Mouse (Mus musculus): ENCODE measurements around the gene Rbmxl1. TPM values are rescaled to one million over a fixed set of nuclear protein-coding genes. Genes with fewer than 3 reads are reported as not detected.
"Not testable (repeated sequence)": the region's sequence is repeated elsewhere in the genome, so short reads cannot be mapped to it uniquely, and the experiment has no call there.

Rbmxl1 gene
- total RNA-seq, 2 experiments from 2014 or later: 55.8 to 56.9 TPM

- no peak overlapping the region for H3K4me3 ChIP-seq
- DNase-seq (ENCODE audit: low spot score in 2 of 2): no peak
- TF ChIP-seq CTCF (conservative IDR thresholded peaks at IDR 0.05): no peak
- H3K27ac ChIP-seq: no peak overlapping the region
These were observed 6.0 kb upstream of the Rbmxl1 start for GRCm38 (mm10) chr8:78514706-78515105.

DNA sequence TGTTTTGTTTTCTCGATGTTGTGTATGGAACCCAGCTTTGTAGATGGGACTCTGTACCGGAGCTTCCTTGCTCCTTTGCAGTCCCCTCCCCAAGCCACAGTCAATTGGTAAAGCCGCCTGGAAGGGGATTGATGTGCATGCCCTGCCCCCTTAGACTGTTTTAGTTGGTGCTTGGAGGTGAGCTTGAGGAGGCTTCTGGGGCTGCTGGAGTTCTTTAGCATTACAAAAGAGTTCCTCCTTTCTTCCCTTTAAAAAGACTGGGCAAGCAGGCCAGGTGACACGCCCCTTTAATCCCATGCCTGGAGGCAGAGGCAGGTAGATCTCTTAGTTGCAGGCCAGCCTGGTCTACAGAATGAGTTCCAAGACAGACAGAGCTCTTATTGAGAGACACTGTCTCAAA, 4.4 kb upstream of the Rbmxl1 start:
- DNase-seq (ENCODE audit: low spot score in 2 of 2): no peak
- Histone ChIP-seq H3K4me3 (no peak overlapping the region), H3K27ac (no peak overlapping the region)
- TF ChIP-seq CTCF (conservative IDR thresholded peaks at IDR 0.05): no peak

DNA sequence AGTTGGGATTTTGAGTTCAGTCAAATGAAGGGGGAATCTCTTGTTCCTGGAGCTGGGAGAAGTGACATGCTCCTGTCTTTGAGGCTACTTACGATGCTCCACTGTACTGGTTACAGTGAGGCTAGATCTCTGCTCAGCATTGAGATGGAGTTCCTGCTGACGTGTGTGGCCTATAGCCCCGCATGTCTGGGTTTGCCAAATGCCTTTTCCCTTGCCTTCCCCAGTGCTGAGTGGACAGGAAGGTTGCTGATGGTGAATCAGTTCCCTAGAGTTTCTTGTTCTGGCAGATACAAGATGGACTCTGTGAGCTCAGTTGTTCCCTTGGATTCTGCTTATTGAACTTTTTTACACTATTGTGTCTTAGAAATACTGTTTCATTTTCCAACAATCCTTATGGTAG, 2.2 kb upstream of the Rbmxl1 start:
- TF ChIP-seq CTCF (conservative IDR thresholded peaks at IDR 0.05): no peak
- Histone ChIP-seq H3K4me3 (no peak overlapping the region), H3K27ac (no peak overlapping the region)
- DNase-seq (ENCODE audit: low spot score in 2 of 2): no peak

DNA sequence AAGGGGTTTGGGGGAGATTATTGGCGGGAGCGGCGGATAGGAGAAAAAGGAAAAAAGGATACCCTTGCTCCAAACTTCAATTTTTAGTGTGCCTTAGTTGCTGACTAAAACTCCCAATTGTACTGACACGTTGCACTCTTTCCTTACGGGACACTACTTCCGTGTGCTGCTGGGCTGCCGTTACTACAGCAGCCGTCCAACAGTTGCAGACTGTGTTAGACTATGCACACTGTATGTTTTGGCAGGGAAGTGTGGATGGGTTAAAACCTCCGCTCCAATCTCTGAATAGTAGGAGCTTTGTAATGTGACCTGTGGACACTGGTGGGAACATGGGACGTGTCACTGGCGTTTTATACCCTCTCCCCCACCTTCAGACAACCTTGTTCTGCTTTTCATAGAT, 1.4 kb upstream of the Rbmxl1 start:
- Histone ChIP-seq H3K4me3 (peak overlapping the region; percentile 67), H3K27ac (no peak overlapping the region)
- TF ChIP-seq CTCF (conservative IDR thresholded peaks at IDR 0.05): no peak
- no peak for DNase-seq (ENCODE audit: low spot score in 2 of 2)

- peak within 1 kb of the TSS; percentile 98 for H3K27ac ChIP-seq
- no peak for TF ChIP-seq CTCF (conservative IDR thresholded peaks at IDR 0.05)
- peak; percentile 90 for DNase-seq (ENCODE audit: low spot score in 2 of 2)
- peak within 1 kb of the TSS; percentile 67 for H3K4me3 ChIP-seq
These were observed 754 bp upstream of the Rbmxl1 start, which contains the start of gene Slc10a7 for GRCm38 (mm10) chr8:78509273-78510031. Gene Slc10a7, plus strand, starts transcription at chr8:78509346.

DNA sequence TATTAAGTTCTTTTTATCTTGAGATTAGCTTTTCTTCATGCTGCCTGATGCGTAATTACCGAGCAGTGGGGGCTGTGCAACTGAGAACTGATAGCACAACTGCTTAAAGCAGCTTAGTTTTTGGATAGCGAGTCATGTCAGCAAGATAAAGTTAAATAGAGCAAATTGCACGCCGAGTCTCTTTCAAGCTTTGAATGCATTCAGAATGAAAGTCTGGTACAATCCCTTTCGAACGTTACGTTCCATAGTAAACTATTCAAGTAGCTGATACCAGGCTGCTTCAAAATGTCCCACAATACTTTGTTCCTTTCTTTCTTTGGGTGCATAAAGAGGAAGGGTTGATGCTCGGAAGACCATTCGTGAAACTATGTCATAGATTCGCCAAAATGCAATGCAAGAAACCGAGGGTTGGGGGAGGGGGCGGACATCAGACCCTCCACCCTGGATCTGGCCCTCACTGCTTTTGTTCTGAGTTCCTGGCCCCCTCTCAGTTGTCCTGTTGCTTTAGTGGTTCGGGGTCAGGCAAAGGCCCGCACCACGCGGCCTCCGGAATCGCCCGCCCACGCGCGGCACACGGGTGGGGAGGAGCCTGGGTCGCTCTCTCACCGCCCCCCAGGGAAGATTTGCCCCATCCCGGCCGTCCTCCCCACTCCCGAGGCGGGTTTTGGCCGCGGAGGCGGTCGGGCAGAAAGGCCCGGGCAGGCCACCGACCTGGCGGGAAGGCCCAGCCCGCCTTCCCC, 549 bp downstream of the Rbmxl1 start:
- TF ChIP-seq CTCF (conservative IDR thresholded peaks at IDR 0.05): no peak
- Histone ChIP-seq H3K4me3 (peak overlapping the region; percentile 67), H3K27ac (peak overlapping the region; percentile 98)
- peak; percentile 19 to 37 for DNase-seq (ENCODE audit: low spot score in 2 of 2)

GRCm38 (mm10) chr8:78502706-78503105, 6.0 kb downstream of the Rbmxl1 start:
- no peak for TF ChIP-seq CTCF (conservative IDR thresholded peaks at IDR 0.05)
- no peak overlapping the region for H3K4me3 ChIP-seq
- no peak overlapping the region for H3K27ac ChIP-seq
- DNase-seq (ENCODE audit: low spot score in 2 of 2): no peak

GRCm38 (mm10) chr8:78496273-78496672, 12.4 kb downstream of the Rbmxl1 start:
- H3K4me3 ChIP-seq; DNase-seq (ENCODE audit: low spot score in 2 of 2); H3K27ac ChIP-seq: not testable (repeated sequence)

DNA sequence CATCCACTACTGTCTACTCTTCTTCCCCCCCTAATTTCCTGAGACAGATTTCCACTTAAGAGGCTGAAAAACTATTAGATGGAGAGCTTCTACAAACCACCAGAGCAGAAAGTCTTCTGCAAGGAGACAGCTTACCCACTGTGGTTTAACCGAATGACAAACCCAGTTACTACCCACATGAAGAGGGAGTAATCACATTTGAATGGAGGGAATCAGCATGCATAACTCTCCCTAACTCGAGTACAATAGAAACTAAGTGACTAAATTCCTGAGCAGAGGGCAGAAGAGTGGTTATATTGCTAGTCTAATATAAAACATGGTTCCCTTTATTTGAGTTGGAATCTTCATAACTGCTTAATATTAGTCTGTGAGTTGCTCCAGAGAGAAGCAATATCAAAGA, 15.7 kb downstream of the Rbmxl1 start:
- no peak overlapping the region for H3K4me3 ChIP-seq
- H3K27ac ChIP-seq: no peak overlapping the region
- TF ChIP-seq CTCF (conservative IDR thresholded peaks at IDR 0.05): no peak
- DNase-seq (ENCODE audit: low spot score in 2 of 2): no peak

DNA sequence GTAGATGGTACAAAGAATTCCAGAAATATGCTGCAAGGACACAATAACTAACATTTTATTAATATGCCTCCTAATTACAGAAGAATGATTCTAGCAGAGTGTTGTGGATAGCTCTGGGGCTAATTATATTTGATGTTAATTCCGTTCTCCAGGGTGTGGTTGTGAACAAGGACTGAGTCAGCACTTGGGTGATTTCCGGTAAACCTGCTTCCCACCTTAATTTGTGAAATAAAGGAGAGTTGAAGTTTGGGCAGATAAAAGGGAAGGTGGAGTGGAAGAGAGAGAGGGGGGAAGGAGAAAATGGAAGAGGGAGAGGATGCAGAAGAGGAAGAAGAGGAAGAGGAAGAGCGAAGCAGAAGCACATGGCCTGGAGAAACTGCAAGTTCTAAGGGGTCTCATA, 19.0 kb downstream of the Rbmxl1 start:
- no peak for TF ChIP-seq CTCF (conservative IDR thresholded peaks at IDR 0.05)
- no peak for DNase-seq (ENCODE audit: low spot score in 2 of 2)

DNA sequence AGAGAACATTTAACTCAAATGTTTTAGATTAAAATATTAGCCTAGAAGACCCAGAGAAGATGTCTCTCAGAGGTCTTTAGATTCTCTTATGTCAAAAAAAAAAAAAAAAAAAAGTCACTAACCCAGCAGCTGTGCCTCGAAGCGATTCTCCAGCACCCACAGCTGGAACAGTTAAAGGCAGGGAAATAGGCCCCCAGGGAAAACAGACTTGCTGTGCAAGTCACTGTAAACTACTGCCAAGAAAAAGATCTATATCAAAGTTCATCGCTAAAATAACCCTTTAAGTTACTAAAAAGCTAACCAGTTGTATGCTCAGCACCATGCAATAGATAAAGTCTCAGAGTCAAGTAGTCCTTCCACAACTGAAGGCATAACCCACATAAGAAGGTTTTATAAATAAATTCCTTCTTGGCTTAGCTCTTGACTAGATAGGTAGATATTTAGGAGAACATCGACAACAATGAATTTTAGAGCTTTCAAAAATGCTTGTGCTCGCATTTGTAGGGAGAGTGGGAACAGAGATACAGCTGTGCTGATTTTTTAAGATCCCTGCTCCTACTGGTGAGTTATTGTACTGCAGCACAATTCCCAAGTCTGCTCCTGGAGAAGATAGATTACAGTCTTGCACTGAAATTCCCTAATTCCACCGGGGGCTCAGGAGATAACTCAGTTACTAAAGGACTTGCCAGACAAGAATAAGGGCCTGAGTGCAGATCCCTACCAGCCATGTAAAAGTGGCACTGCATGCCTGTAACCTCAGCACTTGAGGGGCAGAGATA, 31.5 kb downstream of the Rbmxl1 start:
- TF ChIP-seq CTCF (conservative IDR thresholded peaks at IDR 0.05): peak; percentile 69

More for the DNA sequence above, 19.0 kb downstream of the Rbmxl1 start:
- Histone ChIP-seq H3K4me3 (no peak overlapping the region), H3K27ac (no peak overlapping the region)

GRCm38 (mm10) chr8:78467889-78468288, 40.8 kb downstream of the Rbmxl1 start:
- TF ChIP-seq CTCF (conservative IDR thresholded peaks at IDR 0.05): peak; percentile 53
- DNase-seq (ENCODE audit: low spot score in 2 of 2): no peak

More for the DNA sequence above, 31.5 kb downstream of the Rbmxl1 start:
- H3K27ac ChIP-seq: no peak overlapping the region
- H3K4me3 ChIP-seq: no peak overlapping the region
- DNase-seq (ENCODE audit: low spot score in 2 of 2): no peak

DNA sequence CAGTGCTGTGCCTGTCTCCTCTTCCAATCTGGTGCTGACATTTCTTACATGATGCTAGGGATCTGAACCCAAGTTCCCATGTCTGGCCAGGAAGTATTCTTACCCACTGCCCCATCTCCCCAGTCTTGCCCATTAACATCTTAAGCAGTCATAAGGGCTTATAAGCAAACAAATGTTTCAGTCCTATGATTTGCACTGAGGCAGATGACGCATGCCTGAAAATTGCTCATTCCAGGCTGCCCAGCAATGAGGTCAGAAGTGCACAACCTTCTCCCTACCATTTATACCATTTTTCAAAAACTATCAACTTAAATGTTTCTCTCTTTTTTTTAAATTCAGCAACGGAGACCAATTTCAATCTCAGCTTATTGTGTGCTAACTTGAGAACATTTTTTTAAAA, 44.8 kb downstream of the Rbmxl1 start:
- no peak for TF ChIP-seq CTCF (conservative IDR thresholded peaks at IDR 0.05)
- no peak for DNase-seq (ENCODE audit: low spot score in 2 of 2)
- Histone ChIP-seq H3K4me3 (no peak overlapping the region), H3K27ac (no peak overlapping the region)

More at GRCm38 (mm10) chr8:78467889-78468288, 40.8 kb downstream of the Rbmxl1 start:
- Histone ChIP-seq H3K4me3 (no peak overlapping the region), H3K27ac (no peak overlapping the region)

All from layer of hippocampus, adult 2 months (tissue).